Mouse (Mus musculus): ENCODE data around the gene Hesx1. TPM values are rescaled to one million over a fixed set of nuclear protein-coding genes. Genes with fewer than 3 reads are reported as not detected.

The Hesx1 gene
- polyA plus RNA-seq (2014; fragmentation: Illumina TruSeq; extraction: RNeasy Lipid Tissue Mini Kit (QIAGEN cat#74804); ENCODE audit: insufficient read depth, low read depth, low replicate concordance), result not detected

GRCm38 (mm10) chr14:26994211-26994741, at the start of gene Hesx1:
Gene Hesx1, plus strand, starts transcription at chr14:26994416.

GRCm38 (mm10) chr14:26971106-26971789, 23.0 kb upstream of the Hesx1 start, which contains the start of gene Appl1:
Gene Appl1, minus strand, starts transcription at chr14:26971232.

DNA sequence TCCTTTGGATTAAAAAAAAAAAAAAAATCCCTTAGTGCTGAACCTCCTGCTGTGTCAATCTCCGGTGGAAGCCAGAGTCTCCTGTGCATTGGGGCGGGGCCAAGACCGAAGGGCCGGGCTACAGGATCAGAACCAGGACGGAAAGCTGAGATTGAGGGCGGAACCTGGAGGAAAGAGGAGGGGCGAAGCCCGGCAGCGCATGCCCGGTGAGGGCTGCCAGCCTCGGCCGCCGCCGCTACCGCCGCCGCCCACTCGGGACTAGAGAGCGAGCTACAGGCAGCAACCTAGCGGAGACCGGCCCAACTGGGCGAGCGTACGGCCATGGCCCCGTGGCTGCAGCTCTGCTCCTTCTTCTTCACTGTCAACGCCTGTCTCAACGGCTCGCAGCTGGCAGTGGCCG, 44.6 kb downstream of the Hesx1 start, which contains the start of gene Il17rd:
Gene Il17rd (plus strand): TSS at position 159 of the 400 bp plus-strand sequence.

Other genes starting within 250 kb of the Hesx1 start
- 1.2 TPM for gene Asb14, start 99.9 kb upstream of the Hesx1 start, polyA plus RNA-seq (2014; fragmentation: Illumina TruSeq; extraction: RNeasy Lipid Tissue Mini Kit (QIAGEN cat#74804); ENCODE audit: insufficient read depth, low read depth, low replicate concordance)
- 7.9 TPM for gene Appl1, start 23.2 kb upstream of the Hesx1 start, polyA plus RNA-seq (2014; fragmentation: Illumina TruSeq; extraction: RNeasy Lipid Tissue Mini Kit (QIAGEN cat#74804); ENCODE audit: insufficient read depth, low read depth, low replicate concordance)
- 3.7 TPM for gene Il17rd, start 44.5 kb downstream of the Hesx1 start, polyA plus RNA-seq (2014; fragmentation: Illumina TruSeq; extraction: RNeasy Lipid Tissue Mini Kit (QIAGEN cat#74804); ENCODE audit: insufficient read depth, low read depth, low replicate concordance)
- gene Arhgef3, start 120.5 kb downstream of the Hesx1 start, polyA plus RNA-seq (2014; fragmentation: Illumina TruSeq; extraction: RNeasy Lipid Tissue Mini Kit (QIAGEN cat#74804); ENCODE audit: insufficient read depth, low read depth, low replicate concordance), result 50.6 TPM